Mouse (Mus musculus): Measurements from ENCODE around the gene Rnf123. TPM values are rescaled to one million over a fixed set of nuclear protein-coding genes. Genes with fewer than 3 reads are reported as not detected.

The Rnf123 gene
- total RNA-seq, 1 experiment from 2014 or later = 21.5 TPM

DNA sequence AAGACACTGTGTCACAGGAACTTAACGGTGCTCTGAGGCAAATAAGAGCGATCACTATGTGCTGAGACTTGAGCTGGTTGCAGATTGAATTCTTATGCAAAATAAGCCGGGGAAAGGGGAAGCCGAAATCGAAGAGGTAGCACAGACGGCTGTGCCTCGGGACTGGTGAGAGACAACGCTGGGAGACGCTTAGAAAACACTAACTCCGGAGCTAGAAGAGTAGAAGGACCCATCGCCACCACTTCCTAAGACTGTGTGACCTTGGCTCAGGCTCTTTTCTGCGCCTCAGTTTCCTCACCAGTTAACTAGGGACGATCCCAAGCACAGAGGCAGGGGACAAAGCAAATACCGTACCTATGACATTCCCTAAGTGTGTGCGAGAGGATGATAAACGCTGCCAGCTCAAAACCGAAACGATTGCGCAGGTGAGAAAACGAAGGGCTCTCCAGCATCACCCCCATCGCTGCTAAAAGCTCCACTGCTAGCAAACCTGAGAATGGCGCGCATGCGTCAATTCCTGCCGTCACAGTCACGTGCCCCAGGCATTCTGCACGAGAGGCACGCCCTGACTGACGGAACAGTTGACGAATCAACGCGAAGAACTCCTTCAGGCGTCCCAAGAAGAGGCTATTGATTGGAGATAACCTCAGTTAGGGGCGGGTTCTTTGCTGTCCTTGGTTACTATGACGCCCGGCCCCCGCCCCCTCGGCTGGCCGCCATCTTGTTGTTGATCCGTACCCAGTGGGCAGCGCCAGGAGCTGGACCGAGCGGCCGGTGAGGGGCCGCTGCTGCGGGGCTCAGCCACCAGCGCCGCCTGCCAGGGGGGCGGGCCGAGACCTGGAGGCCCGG is 81.0 kb downstream of the Rnf123 start, which contains the start of gene Ip6k1:
Ip6k1 (plus strand) TSS at position 580 of the 849 bp plus-strand sequence.
- peak; percentile 100 for ATAC-seq (replicated peaks; ENCODE audit: insufficient number of reproducible peaks, low FRiP score, low TSS enrichment, poor library complexity, severe bottlenecking)

Other genes starting within 250 kb of the Rnf123 start
- gene Rbm6, start 210.1 kb downstream of the Rnf123 start, total RNA-seq (2017) = 166 to 202 TPM (median 177 TPM) in 3 replicates
- 13.0 to 22.8 TPM (median 16.4 TPM) in 3 replicates for gene Mon1a, start 195.2 kb downstream of the Rnf123 start, total RNA-seq (2017)
- 0.29 to 3.2 TPM (median 1.6 TPM) in 3 replicates for gene Mst1r, start 176.5 kb downstream of the Rnf123 start, total RNA-seq (2017)
- gene Actl11, start 154.9 kb downstream of the Rnf123 start, total RNA-seq (2017) = 0.19 TPM in 1 of 3 replicates, not detected in the others
- gene Camkv, start 147.7 kb downstream of the Rnf123 start, total RNA-seq (2017) = not detected in 3 replicates
- gene Traip, start 133.2 kb downstream of the Rnf123 start, total RNA-seq (2017) = 1.5 to 1.8 TPM (median 1.6 TPM) in 3 replicates
- 40.1 to 97.0 TPM (median 50.1 TPM) in 3 replicates for gene Uba7, start 107.8 kb downstream of the Rnf123 start, total RNA-seq (2017)
- gene Gm20661, start 100.3 kb downstream of the Rnf123 start, total RNA-seq (2017) = not detected in 3 replicates
- 3.7 to 14.4 TPM (median 10.5 TPM) in 3 replicates for gene Inka1, start 97.5 kb downstream of the Rnf123 start, total RNA-seq (2017)
- gene Cdhr4, start 90.8 kb downstream of the Rnf123 start, total RNA-seq (2017) = 2.8 TPM in 1 of 3 replicates, not detected in the others
- gene Gm20662, start 87.0 kb downstream of the Rnf123 start, total RNA-seq (2017) = 1.5 to 2.6 TPM in 2 of 3 replicates, not detected in the other
- 47.0 to 167 TPM (median 102 TPM) in 3 replicates for gene Ip6k1, start 80.8 kb downstream of the Rnf123 start, total RNA-seq (2017)
- gene Gmppb, start 34.1 kb downstream of the Rnf123 start, total RNA-seq (2017) = 4.5 to 19.8 TPM (median 15.8 TPM) in 3 replicates
- 2.5 to 3.5 TPM in 2 of 3 replicates, not detected in the other for gene Amigo3, start 30.2 kb downstream of the Rnf123 start, total RNA-seq (2017)
- not detected in 3 replicates for gene Mst1, start 2.9 kb downstream of the Rnf123 start, total RNA-seq (2017)
- 63.3 to 124 TPM (median 97.2 TPM) in 3 replicates for gene Apeh, start 11.3 kb upstream of the Rnf123 start, total RNA-seq (2017)
- under 0.01 to 1.2 TPM in 2 of 3 replicates, not detected in the other for gene Bsn, start 107.0 kb upstream of the Rnf123 start, total RNA-seq (2017)
- gene Dag1, start 180.6 kb upstream of the Rnf123 start, total RNA-seq (2017) = 3.2 to 5.7 TPM (median 5.0 TPM) in 3 replicates
- gene Nicn1, start 207.1 kb upstream of the Rnf123 start, total RNA-seq (2017) = 1.1 to 1.9 TPM (median 1.6 TPM) in 3 replicates
- 0.57 to 1.1 TPM in 2 of 3 replicates, not detected in the other for gene Amt, start 213.5 kb upstream of the Rnf123 start, total RNA-seq (2017)
- gene Rhoa, start 222.8 kb upstream of the Rnf123 start, total RNA-seq (2017) = 777 to 880 TPM (median 867 TPM) in 3 replicates
- 9.4 to 19.9 TPM (median 16.0 TPM) in 3 replicates for gene Tcta, start 222.8 kb upstream of the Rnf123 start, total RNA-seq (2017)